Mouse (Mus musculus) liver, postnatal 0 days (tissue): ENCODE data around the gene Dnajc10. TPM values are rescaled to one million over a fixed set of nuclear protein-coding genes. Genes with fewer than 3 reads are reported as not detected.

Source experiments
- ATAC-seq: fragments of 200-750 bp; cut with Nextera tagmentation; 2 replicates; pipeline ENCODE4 v1.8.0; 2017; ENCODE audit warnings: mild to moderate bottlenecking, moderate library complexity
- DNase-seq: peaks from one replicate; pipeline ENCODE4 v3.0.0-alpha.2; 2016
- H3K27ac ChIP-seq: fragments of 300-500 bp; sonication (generic); 2 replicates; pipeline ENCODE4 v1.5.1; 2014; ENCODE audit warnings: antibody characterized with exemption, moderate library complexity, mild to moderate bottlenecking, low read depth
- H3K27me3 ChIP-seq: fragments of 300-500 bp; sonication (generic); 2 replicates; pipeline ENCODE4 v1.6.1; 2014; ENCODE audit warnings: low read length, control low read depth, mixed read lengths; ENCODE audit not compliant: insufficient read depth
- H3K36me3 ChIP-seq: fragments of 300-500 bp; sonication (generic); replicated peaks from 2 replicates; pipeline ENCODE4 v1.6.1; 2014; ENCODE audit warnings: mild to moderate bottlenecking, control low read depth, low read length, moderate library complexity, mixed read lengths; ENCODE audit not compliant: insufficient read depth
- H3K4me1 ChIP-seq: fragments of 300-500 bp; sonication (generic); 2 replicates; pipeline ENCODE4 v1.6.1; 2014; ENCODE audit warnings: antibody characterized with exemption, mild to moderate bottlenecking, control low read depth; ENCODE audit not compliant: insufficient read depth
- H3K4me2 ChIP-seq: fragments of 300-500 bp; sonication (generic); 2 replicates; pipeline ENCODE4 v1.6.1; 2014; ENCODE audit warnings: low read depth, mild to moderate bottlenecking, low read length, moderate library complexity, mixed read lengths
- H3K4me3 ChIP-seq: fragments of 300-500 bp; sonication (generic); 2 replicates; pipeline ENCODE4 v1.5.1; 2014; ENCODE audit warnings: low read depth, low read length
- H3K9ac ChIP-seq: fragments of 300-500 bp; sonication (generic); replicated peaks from 2 replicates; pipeline ENCODE4 v1.6.1; 2014; ENCODE audit warnings: mild to moderate bottlenecking, moderate library complexity
- H3K9me3 ChIP-seq: fragments of 300-500 bp; sonication (generic); 2 replicates; pipeline ENCODE4 v1.6.1; 2016; ENCODE audit warnings: mild to moderate bottlenecking, control low read depth, low read length, mixed read lengths
- CTCF ChIP-seq: sonication (generic); IDR thresholded peaks from 2 replicates; pipeline ENCODE4 v1.5.1; 2016; ENCODE audit warnings: antibody characterized with exemption, low read depth
- EP300 ChIP-seq: IDR thresholded peaks from 2 replicates; pipeline ENCODE4 v1.6.1; 2016; ENCODE audit warnings: antibody characterized with exemption, low read depth, mild to moderate bottlenecking
- WGBS: fragments of 180-500 bp; shearing (Covaris S2); extraction: QIAGEN DNeasy Blood & Tissue Kit; methylation state at CpG from one replicate; pipeline ENCODE4 v1.1.7; 2014; ENCODE audit not compliant: insufficient replicate concordance; 5-methylcytosine and 5-hydroxymethylcytosine counted together
- polyA plus RNA-seq: library from polyadenylated mRNA; unstranded; fragments of >200 nt; fragmentation: Nextera tagmentation; extraction: Ambion mirVana; gene quantifications from 2 replicates; pipeline ENCODE4 v1.2.1, GENCODE M21; 2015

The Dnajc10 gene
- polyA plus RNA-seq, 1 experiment from 2014 or later = 15.0 TPM

- WGBS = 60% methylated on average over 7 of the region's 7 CpGs
- no peak for TF ChIP-seq CTCF
- TF ChIP-seq EP300 = no peak
Measured at GRCm38 (mm10) chr2:80396057-80396456, 80.8 kb downstream of the Dnajc10 start.

GRCm38 (mm10) chr2:80396864-80397263 lies 81.6 kb downstream of the Dnajc10 start:
- no peak overlapping the region for H3K4me2 ChIP-seq
- no peak overlapping the region for H3K9ac ChIP-seq
- no peak overlapping the region for H3K4me3 ChIP-seq
- H3K27me3 ChIP-seq = no peaks in the 10 kb centered on the region
- no peak for TF ChIP-seq EP300
- TF ChIP-seq CTCF = no peak
- DNase-seq (no peak), ATAC-seq (no peak)
- H3K27ac ChIP-seq = no peak overlapping the region
- no peaks in the 10 kb centered on the region for H3K36me3 ChIP-seq
- H3K4me1 ChIP-seq = no peaks in the 10 kb centered on the region
- no peaks in the 10 kb centered on the region for H3K9me3 ChIP-seq
- 69% methylated on average over 3 of the region's 3 CpGs for WGBS

More at GRCm38 (mm10) chr2:80396057-80396456, 80.8 kb downstream of the Dnajc10 start:
- Histone ChIP-seq H3K9me3 (no peaks in the 10 kb centered on the region), H3K4me2 (no peak overlapping the region), H3K27ac (no peak overlapping the region), H3K36me3 (no peaks in the 10 kb centered on the region), H3K4me3 (no peak overlapping the region), H3K9ac (no peak overlapping the region), H3K27me3 (no peaks in the 10 kb centered on the region), H3K4me1 (no peaks in the 10 kb centered on the region)
- ATAC-seq (no peak), DNase-seq (no peak)

- no peak overlapping the region for H3K9ac ChIP-seq
- H3K27ac ChIP-seq = no peak overlapping the region
- H3K36me3 ChIP-seq = no peaks in the 10 kb centered on the region
- no peaks in the 10 kb centered on the region for H3K9me3 ChIP-seq
- ATAC-seq (no peak), DNase-seq (no peak)
- H3K4me3 ChIP-seq = no peak overlapping the region
- no peaks in the 10 kb centered on the region for H3K27me3 ChIP-seq
- TF ChIP-seq EP300 (no peak), CTCF (no peak)
- no peak overlapping the region for H3K4me2 ChIP-seq
- 44% methylated on average over 3 of the region's 3 CpGs for WGBS
- no peaks in the 10 kb centered on the region for H3K4me1 ChIP-seq
Measured at GRCm38 (mm10) chr2:80398595-80399099, 83.4 kb downstream of the Dnajc10 start.

Other genes starting within 250 kb of the Dnajc10 start
- gene Pde1a, start 186.0 kb upstream of the Dnajc10 start, polyA plus RNA-seq = 3.9 and 4.1 TPM in 2 replicates
- not detected in 2 replicates for gene Prdx6b, start 23.0 kb upstream of the Dnajc10 start, polyA plus RNA-seq
- gene Frzb, start 132.2 kb downstream of the Dnajc10 start, polyA plus RNA-seq = 0.49 and 0.84 TPM in 2 replicates